Mouse (Mus musculus): ENCODE results near the gene Sik2. TPM values are rescaled to one million over a fixed set of nuclear protein-coding genes. Genes with fewer than 3 reads are reported as not detected.
A peak's percentile ranks its signal among the peaks of the same experiment; 100 is the strongest.

Sik2 gene
- polyA plus RNA-seq, 1 experiment = 27.1 TPM

DNA sequence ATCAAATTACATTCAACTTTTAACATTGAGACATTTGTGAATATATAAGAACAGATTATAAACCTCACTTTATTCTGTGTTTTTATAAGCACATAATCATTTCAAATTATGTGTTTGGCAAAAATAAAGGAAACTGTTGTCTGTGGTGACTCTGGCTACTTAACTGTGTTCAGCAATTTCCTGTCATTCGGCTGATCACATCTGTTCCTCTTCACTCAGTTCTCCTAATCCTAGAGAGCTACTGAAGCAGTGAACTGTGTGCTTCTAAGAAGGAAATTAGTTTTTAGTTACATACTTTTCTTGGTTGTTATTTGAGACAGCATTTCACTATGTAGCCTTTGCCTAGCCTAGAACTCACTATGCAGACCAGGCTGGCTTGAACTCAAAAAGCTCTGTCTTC is 62.5 kb downstream of the Sik2 start:
- no peak for TF ChIP-seq GATA1 (IDR thresholded peaks at IDR 0.05; ENCODE audit: low read length)

DNA sequence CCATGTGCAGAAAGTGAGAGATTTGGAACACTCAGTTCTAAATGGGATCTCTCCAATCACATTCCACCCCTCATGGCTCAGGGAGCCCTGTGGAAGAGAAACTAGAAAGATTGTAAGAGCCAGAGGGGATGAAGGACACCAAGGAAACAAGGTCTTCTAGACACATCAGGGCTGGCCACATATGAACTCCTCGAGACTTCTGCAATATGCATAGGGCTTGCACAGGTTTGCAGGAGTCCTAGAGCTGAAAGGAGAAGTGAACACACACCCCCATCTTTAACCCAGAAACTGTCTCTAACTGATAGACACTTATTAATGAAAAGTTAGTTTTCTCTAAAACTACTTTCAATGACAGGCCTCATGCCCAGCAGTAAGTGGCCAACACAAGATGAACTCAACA is 64.0 kb downstream of the Sik2 start:
- no peak for TF ChIP-seq GATA1 (IDR thresholded peaks at IDR 0.05; ENCODE audit: low read length)

- TF ChIP-seq GATA1 (IDR thresholded peaks at IDR 0.05; ENCODE audit: low read length) = no peak
Measured at GRCm38 (mm10) chr9:50942711-50943110, 66.2 kb downstream of the Sik2 start.

- TF ChIP-seq GATA1 (IDR thresholded peaks at IDR 0.05; ENCODE audit: low read length) = no peak
Measured at GRCm38 (mm10) chr9:50941804-50942401, 67.0 kb downstream of the Sik2 start.

DNA sequence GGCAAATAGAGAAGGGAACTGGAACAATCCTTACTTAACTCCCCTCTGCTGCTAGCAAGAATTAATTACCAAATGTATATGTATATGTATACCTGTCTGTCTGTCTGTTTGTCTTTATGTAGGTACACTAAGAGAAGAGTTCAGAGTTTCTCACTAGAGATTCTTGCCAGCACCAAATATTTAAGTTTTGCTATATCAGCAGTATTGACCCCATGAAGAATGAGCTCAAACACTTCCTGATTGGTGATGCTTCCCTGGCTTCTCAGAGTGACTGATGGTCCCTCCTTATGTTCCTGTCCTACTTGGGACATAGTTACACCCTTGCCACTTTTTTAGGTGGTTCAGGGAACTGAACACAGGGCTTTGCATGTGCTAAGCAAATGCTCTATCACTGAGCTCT is 78.9 kb downstream of the Sik2 start:
- TF ChIP-seq GATA1 (IDR thresholded peaks at IDR 0.05; ENCODE audit: low read length) = no peak

DNA sequence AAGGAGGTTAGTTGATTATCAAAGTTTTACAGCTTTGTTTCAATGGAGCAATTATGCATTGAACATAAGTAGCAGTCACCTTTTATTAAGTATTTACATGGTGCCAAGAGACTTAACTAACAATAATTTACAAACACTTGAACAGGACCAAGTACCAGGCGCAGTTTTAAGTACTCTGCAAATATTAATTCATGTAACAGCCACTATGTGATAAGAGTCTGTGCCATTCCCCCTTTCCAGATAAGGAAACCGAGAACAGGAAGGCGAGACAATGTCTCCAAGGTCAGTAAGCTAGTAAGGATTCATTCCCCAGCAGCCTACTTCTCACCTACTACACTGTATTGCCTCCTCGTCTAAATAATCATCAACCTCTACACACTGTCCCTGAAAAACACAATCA is 83.1 kb downstream of the Sik2 start:
- peak; percentile 29 for TF ChIP-seq GATA1 (IDR thresholded peaks at IDR 0.05; ENCODE audit: low read length)

GRCm38 (mm10) chr9:50924454-50924853 is 84.4 kb downstream of the Sik2 start:
- peak; percentile 82 for TF ChIP-seq GATA1 (IDR thresholded peaks at IDR 0.05; ENCODE audit: low read length)

GRCm38 (mm10) chr9:50922363-50923153 is 86.3 kb downstream of the Sik2 start:
- TF ChIP-seq GATA1 (IDR thresholded peaks at IDR 0.05; ENCODE audit: low read length) = peak; percentile 16

GRCm38 (mm10) chr9:50920933-50921895 is 87.7 kb downstream of the Sik2 start:
- TF ChIP-seq GATA1 (IDR thresholded peaks at IDR 0.05; ENCODE audit: low read length) = no peak

DNA sequence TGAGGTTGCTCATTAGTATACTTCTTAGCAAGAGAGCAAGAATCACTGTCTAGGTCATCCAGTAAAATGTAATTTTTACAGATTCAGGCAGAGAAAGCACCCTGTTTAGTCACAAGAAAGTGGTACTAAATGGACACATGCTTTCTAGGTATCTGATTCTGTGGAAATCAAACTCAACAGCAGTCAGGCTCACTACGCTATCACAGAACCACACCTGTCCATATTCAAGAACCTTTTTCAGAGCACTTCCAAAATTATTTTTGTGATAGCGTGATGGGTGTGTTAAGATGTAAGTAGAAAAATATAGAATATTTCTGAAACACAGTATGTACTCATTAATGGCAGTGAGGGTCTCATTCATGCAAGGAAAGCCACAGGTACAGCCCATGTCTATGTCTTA is 89.3 kb downstream of the Sik2 start:
- no peak for TF ChIP-seq GATA1 (IDR thresholded peaks at IDR 0.05; ENCODE audit: low read length)

DNA sequence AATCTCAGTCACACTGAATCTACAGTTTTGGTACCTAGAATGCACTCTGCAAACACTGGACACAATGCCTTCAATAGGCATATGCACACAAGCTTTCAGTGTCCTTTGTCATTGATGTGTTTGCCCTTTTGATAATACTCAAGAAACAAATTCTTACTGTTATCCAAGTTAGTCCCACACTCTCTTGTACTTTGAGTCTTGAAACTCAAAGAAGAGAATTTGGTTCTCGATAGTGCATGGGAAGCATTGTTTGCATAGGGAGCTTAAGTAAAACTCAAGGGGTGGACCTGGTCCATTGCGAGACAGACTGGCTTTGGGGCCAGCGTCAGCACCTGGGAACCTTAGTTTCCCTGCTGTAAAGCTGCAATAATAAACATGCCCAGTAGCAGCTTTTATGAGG is 90.7 kb downstream of the Sik2 start:
- no peak for TF ChIP-seq GATA1 (IDR thresholded peaks at IDR 0.05; ENCODE audit: low read length)

GRCm38 (mm10) chr9:50911861-50912515 is 96.9 kb downstream of the Sik2 start:
- TF ChIP-seq GATA1 (IDR thresholded peaks at IDR 0.05; ENCODE audit: low read length) = no peak

DNA sequence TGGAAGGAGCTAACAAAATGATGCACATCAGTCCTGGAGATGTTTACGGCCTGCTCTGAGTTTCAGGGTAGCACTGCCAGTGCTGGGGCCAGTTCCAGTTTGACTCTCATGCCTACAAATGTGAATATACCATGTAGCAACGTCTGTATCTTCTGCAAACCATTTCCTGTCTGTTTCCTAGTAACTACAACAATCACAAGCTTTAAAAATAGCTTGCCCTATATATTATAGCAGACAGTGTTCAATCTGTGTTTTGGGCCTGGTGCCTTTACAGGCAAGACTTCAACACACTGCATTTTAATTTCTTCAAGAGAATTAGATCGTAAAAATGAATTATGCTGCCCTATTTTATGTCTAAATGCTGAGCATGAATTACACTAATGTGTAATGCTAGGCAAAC is 103.6 kb downstream of the Sik2 start:
- TF ChIP-seq GATA1 (IDR thresholded peaks at IDR 0.05; ENCODE audit: low read length) = no peak

GRCm38 (mm10) chr9:50904196-50904847 is 104.6 kb downstream of the Sik2 start:
- no peak for TF ChIP-seq GATA1 (IDR thresholded peaks at IDR 0.05; ENCODE audit: low read length)

Data from G1E-ER4 (cell line).